Mouse (Mus musculus) heart, embryonic 15.5 days (tissue): ENCODE results near the gene Terb2. TPM values are rescaled to one million over a fixed set of nuclear protein-coding genes. Genes with fewer than 3 reads are reported as not detected.

Experiments used
- ATAC-seq: fragments of 200-750 bp; cut with Nextera tagmentation; replicated peaks from 2 replicates; pipeline ENCODE4 v1.8.0; 2017; ENCODE audit warnings: low read depth, moderate TSS enrichment; ENCODE audit not compliant: insufficient number of reproducible peaks, insufficient read depth, low FRiP score
- H3K27ac ChIP-seq: fragments of 300-500 bp; sonication (generic); 2 replicates; pipeline ENCODE4 v1.5.1; 2015; ENCODE audit warnings: mild to moderate bottlenecking, inconsistent platforms
- H3K27me3 ChIP-seq: fragments of 300-500 bp; sonication (generic); 2 replicates; pipeline ENCODE4 v1.6.1; 2015; ENCODE audit warnings: inconsistent platforms
- H3K36me3 ChIP-seq: fragments of 300-500 bp; sonication (generic); 2 replicates; pipeline ENCODE4 v1.6.1; 2015; ENCODE audit warnings: mild to moderate bottlenecking, inconsistent platforms
- H3K4me1 ChIP-seq: fragments of 300-500 bp; sonication (generic); replicated peaks from 2 replicates; pipeline ENCODE4 v1.6.1; 2015; ENCODE audit warnings: inconsistent platforms
- H3K4me2 ChIP-seq: fragments of 300-500 bp; sonication (generic); 2 replicates; pipeline ENCODE4 v1.6.1; 2015; ENCODE audit warnings: inconsistent platforms, mild to moderate bottlenecking, moderate library complexity
- H3K4me3 ChIP-seq: fragments of 300-500 bp; sonication (generic); 2 replicates; pipeline ENCODE4 v1.5.1; 2015; ENCODE audit warnings: mild to moderate bottlenecking, inconsistent platforms
- H3K9ac ChIP-seq: fragments of 300-500 bp; sonication (generic); 2 replicates; pipeline ENCODE4 v1.6.1; 2015; ENCODE audit warnings: mild to moderate bottlenecking, inconsistent platforms
- H3K9me3 ChIP-seq: fragments of 300-500 bp; sonication (generic); replicated peaks from 2 replicates; pipeline ENCODE4 v1.6.1; 2016; ENCODE audit warnings: inconsistent platforms
- WGBS: fragments of 180-500 bp; shearing (Covaris S2); methylation state at CpG from one replicate; pipeline ENCODE4 v1.1.7; 2015; ENCODE audit warnings: mixed read lengths; 5-methylcytosine and 5-hydroxymethylcytosine counted together
- polyA plus RNA-seq: library from polyadenylated mRNA; unstranded; fragments of >200 nt; fragmentation: Nextera tagmentation; extraction: Ambion mirVana; gene quantifications from 2 replicates; pipeline ENCODE4 v1.2.1, GENCODE M21; 2015

The Terb2 gene
- polyA plus RNA-seq, 1 experiment from 2014 or later, result not detected

DNA sequence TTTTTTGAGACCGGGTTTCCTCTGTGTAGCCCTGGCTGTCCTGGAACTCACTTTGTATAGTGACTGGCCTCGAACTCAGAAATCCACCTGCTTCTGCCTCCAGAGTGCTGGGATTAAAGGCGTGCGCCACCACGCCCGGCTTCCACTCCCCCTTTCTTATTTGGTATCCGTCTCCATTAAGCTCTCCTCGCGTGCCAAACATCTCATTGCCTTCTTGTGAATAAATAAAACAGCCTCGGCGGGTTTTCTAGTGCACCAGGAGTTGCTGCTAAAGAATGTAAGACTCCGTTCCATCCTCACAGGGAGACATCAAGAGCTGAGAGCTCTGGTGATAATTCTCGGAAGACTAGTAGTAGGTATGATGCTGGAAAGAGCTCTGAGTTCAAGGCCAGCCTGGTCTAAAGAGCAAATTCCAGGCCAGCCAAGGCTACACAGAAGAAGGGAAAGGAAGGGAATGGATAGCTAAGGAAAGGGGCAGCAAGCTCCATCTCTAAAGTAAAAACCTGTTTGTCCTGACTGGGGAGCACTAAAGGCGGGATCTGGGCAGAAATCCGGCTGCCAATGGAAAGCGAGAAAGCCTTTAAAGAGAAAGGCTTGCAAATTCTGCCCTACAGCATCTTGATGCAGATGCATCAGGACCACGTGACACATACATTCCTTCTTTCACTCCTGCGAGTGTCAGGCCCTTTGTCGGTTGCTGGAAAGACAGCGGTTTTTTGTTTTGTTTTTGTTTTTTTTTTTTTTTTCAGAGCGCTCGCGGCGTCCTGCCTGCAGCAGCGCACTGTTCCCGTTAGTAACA is 47.9 kb downstream of the Terb2 start:
- peak overlapping the region; percentile 76 for H3K27ac ChIP-seq
- H3K36me3 ChIP-seq, result no peaks in the 10 kb centered on the region
- H3K9ac ChIP-seq, result peak overlapping the region; percentile 63
- no peaks in the 10 kb centered on the region for H3K9me3 ChIP-seq
- ATAC-seq, result peak; percentile 6; the same call in 1 of the 2 replicates
- 6% methylated on average over 26 of the region's 26 CpGs for WGBS
- H3K4me1 ChIP-seq, result peaks cover 17% of the 10 kb centered on the region
- no peaks in the 10 kb centered on the region for H3K27me3 ChIP-seq
- peak overlapping the region; percentile 66 for H3K4me3 ChIP-seq
- H3K4me2 ChIP-seq, result peak overlapping the region; percentile 81

- H3K4me2 ChIP-seq, result peak within 1 kb of the TSS; percentile 81
- peaks cover 17% of the 10 kb centered on the region for H3K4me1 ChIP-seq
- H3K27ac ChIP-seq, result peak within 1 kb of the TSS; percentile 76
- no peaks in the 10 kb centered on the region for H3K9me3 ChIP-seq
- H3K9ac ChIP-seq, result peak within 1 kb of the TSS; percentile 63
- H3K36me3 ChIP-seq, result no peaks in the 10 kb centered on the region
- 1% methylated on average over 35 of the region's 35 CpGs for WGBS
- H3K27me3 ChIP-seq, result no peaks in the 10 kb centered on the region
- ATAC-seq, result peak; percentile 93
- H3K4me3 ChIP-seq, result peak within 1 kb of the TSS; percentile 66
Measured at GRCm38 (mm10) chr2:122234611-122235288, 48.7 kb downstream of the Terb2 start, which contains the start of gene Sord. Sord (plus strand) TSS chr2:122234749.

- no peaks in the 10 kb centered on the region for H3K36me3 ChIP-seq
- peak overlapping the region; percentile 81 for H3K4me2 ChIP-seq
- H3K27ac ChIP-seq, result no peak overlapping the region
- no peak overlapping the region for H3K9ac ChIP-seq
- no peaks in the 10 kb centered on the region for H3K27me3 ChIP-seq
- peaks cover 17% of the 10 kb centered on the region for H3K4me1 ChIP-seq
- no peaks in the 10 kb centered on the region for H3K9me3 ChIP-seq
- no peak for ATAC-seq
- H3K4me3 ChIP-seq, result peak overlapping the region; percentile 66
- WGBS, result 66% methylated on average over 2 of the region's 2 CpGs
Measured at GRCm38 (mm10) chr2:122235425-122235824, 49.4 kb downstream of the Terb2 start.

DNA sequence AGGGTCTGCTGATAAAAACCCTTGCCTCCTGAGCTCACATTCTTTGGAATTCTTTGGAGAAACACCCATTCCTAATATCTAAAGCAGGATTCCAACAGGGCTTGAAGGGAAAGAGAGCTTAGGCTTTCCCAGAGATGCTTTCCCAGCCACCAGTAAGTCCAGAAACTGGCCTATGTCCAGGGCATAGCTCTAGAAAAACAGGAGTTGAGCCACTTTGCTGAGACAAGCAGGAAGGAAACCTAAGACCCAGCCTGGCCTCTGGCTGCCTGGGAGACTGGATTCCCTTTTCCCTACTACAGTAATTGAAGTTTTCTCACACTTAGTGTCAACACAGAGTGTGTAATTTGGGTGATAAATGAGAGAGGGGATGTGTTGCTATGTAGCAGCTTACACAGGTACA is 50.2 kb downstream of the Terb2 start:
- H3K27ac ChIP-seq, result no peak overlapping the region
- no peaks in the 10 kb centered on the region for H3K9me3 ChIP-seq
- no peaks in the 10 kb centered on the region for H3K36me3 ChIP-seq
- no peak for ATAC-seq
- peaks cover 17% of the 10 kb centered on the region for H3K4me1 ChIP-seq
- no peaks in the 10 kb centered on the region for H3K27me3 ChIP-seq
- H3K4me2 ChIP-seq, result no peak overlapping the region
- no peak overlapping the region for H3K9ac ChIP-seq
- no peak overlapping the region for H3K4me3 ChIP-seq

GRCm38 (mm10) chr2:122237891-122238470 is 51.9 kb downstream of the Terb2 start:
- Histone ChIP-seq H3K4me3 (no peak overlapping the region), H3K27me3 (no peaks in the 10 kb centered on the region), H3K36me3 (no peaks in the 10 kb centered on the region), H3K4me1 (peaks cover 17% of the 10 kb centered on the region), H3K9ac (no peak overlapping the region), H3K27ac (no peak overlapping the region), H3K4me2 (no peak overlapping the region), H3K9me3 (no peaks in the 10 kb centered on the region)
- ATAC-seq, result no peak
- 74% methylated on average over 2 of the region's 2 CpGs for WGBS

- H3K27ac ChIP-seq, result no peak overlapping the region
- no peaks in the 10 kb centered on the region for H3K36me3 ChIP-seq
- peaks cover 18% of the 10 kb centered on the region; the same call in 1 of the 2 replicates for H3K4me1 ChIP-seq
- no peak overlapping the region for H3K4me3 ChIP-seq
- H3K27me3 ChIP-seq, result no peaks in the 10 kb centered on the region
- no peak overlapping the region for H3K9ac ChIP-seq
- no peaks in the 10 kb centered on the region for H3K9me3 ChIP-seq
- no peak overlapping the region for H3K4me2 ChIP-seq
- no peak for ATAC-seq
Measured at GRCm38 (mm10) chr2:122240735-122241134, 54.7 kb downstream of the Terb2 start.

DNA sequence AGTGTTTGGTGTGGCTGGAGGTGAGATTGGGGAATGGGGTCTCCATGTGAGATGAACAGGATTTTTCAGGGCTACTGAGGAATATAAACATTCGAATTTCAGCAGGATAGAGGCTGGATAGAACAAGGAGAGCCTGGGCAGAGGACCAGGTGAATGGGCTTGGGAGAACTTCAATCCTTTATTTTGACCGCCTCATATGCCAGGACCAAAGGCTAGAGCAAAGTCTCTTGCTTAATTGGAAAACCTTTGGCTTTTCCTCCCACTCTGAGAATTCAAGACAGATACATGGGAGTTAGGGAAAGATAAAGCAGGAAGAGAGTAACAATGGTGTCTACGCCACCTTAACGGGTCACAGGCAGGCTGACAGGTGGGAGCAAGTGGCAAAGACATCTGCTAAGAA is 55.2 kb downstream of the Terb2 start:
- Histone ChIP-seq H3K4me2 (no peak overlapping the region), H3K27ac (no peak overlapping the region), H3K27me3 (no peaks in the 10 kb centered on the region), H3K4me3 (no peak overlapping the region), H3K9ac (no peak overlapping the region), H3K4me1 (peaks cover 16% of the 10 kb centered on the region; the same call in 1 of the 2 replicates), H3K36me3 (no peaks in the 10 kb centered on the region), H3K9me3 (no peaks in the 10 kb centered on the region)
- ATAC-seq, result no peak
- 85% methylated on average over 4 of the region's 4 CpGs for whole genome bisulfite sequencing

GRCm38 (mm10) chr2:122241935-122242334 is 55.9 kb downstream of the Terb2 start:
- H3K4me1 ChIP-seq, result peaks cover 14% of the 10 kb centered on the region; the same call in 1 of the 2 replicates
- H3K4me2 ChIP-seq, result no peak overlapping the region
- WGBS, result 69% methylated on average over 6 of the region's 6 CpGs
- no peak overlapping the region for H3K4me3 ChIP-seq
- no peaks in the 10 kb centered on the region for H3K9me3 ChIP-seq
- ATAC-seq, result no peak
- no peak overlapping the region for H3K9ac ChIP-seq
- no peak overlapping the region for H3K27ac ChIP-seq
- H3K36me3 ChIP-seq, result 0 out of 2 replicates have a peak, but pooled peaks cover 2% of the 10 kb centered on the region
- no peaks in the 10 kb centered on the region for H3K27me3 ChIP-seq

- ATAC-seq, result 0 out of 2 replicates have a peak, but pooled peaks have one; percentile 31
- 0% methylated on average over 3 of the region's 3 CpGs for WGBS
- Histone ChIP-seq H3K9me3 (no peaks in the 10 kb centered on the region), H3K27ac (no peak overlapping the region), H3K9ac (no peak overlapping the region), H3K4me3 (no peak overlapping the region), H3K36me3 (0 out of 2 replicates have a peak, but pooled peaks cover 3% of the 10 kb centered on the region), H3K4me1 (peaks cover 7% of the 10 kb centered on the region; the same call in 1 of the 2 replicates), H3K27me3 (no peaks in the 10 kb centered on the region), H3K4me2 (no peak overlapping the region)
Measured at GRCm38 (mm10) chr2:122243671-122244131, 57.6 kb downstream of the Terb2 start.

GRCm38 (mm10) chr2:122247786-122248185 is 61.7 kb downstream of the Terb2 start:
- no peak overlapping the region for H3K4me3 ChIP-seq
- ATAC-seq, result no peak
- no peak overlapping the region for H3K4me2 ChIP-seq
- H3K27me3 ChIP-seq, result no peaks in the 10 kb centered on the region
- H3K36me3 ChIP-seq, result 0 out of 2 replicates have a peak, but pooled peaks cover 3% of the 10 kb centered on the region
- no peak overlapping the region for H3K27ac ChIP-seq
- H3K9me3 ChIP-seq, result no peaks in the 10 kb centered on the region
- no peak overlapping the region for H3K9ac ChIP-seq
- 72% methylated on average over 10 of the region's 10 CpGs for WGBS
- peaks cover 7% of the 10 kb centered on the region; the same call in 1 of the 2 replicates for H3K4me1 ChIP-seq

- H3K4me2 ChIP-seq, result no peak overlapping the region
- no peak overlapping the region for H3K27ac ChIP-seq
- no peaks in the 10 kb centered on the region for H3K9me3 ChIP-seq
- no peaks in the 10 kb centered on the region for H3K27me3 ChIP-seq
- no peak overlapping the region for H3K9ac ChIP-seq
- peaks cover 10% of the 10 kb centered on the region; the same call in 1 of the 2 replicates for H3K36me3 ChIP-seq
- no peak for ATAC-seq
- no peak overlapping the region for H3K4me3 ChIP-seq
- no peaks in the 10 kb centered on the region for H3K4me1 ChIP-seq
- WGBS, result 92% methylated on average over 5 of the region's 5 CpGs
Measured at GRCm38 (mm10) chr2:122255997-122256396, 69.9 kb downstream of the Terb2 start.
